Mouse (Mus musculus): ENCODE results near the gene Krt36. TPM values are rescaled to one million over a fixed set of nuclear protein-coding genes. Genes with fewer than 3 reads are reported as not detected.

The Krt36 gene
- not detected for polyA plus RNA-seq (2014; fragmentation: Illumina TruSeq; extraction: RNeasy Lipid Tissue Mini Kit (QIAGEN cat#74804); ENCODE audit: low read depth, low replicate concordance)

GRCm38 (mm10) chr11:100105576-100106122 lies at the start of gene Krt36:
Gene Krt36 (minus strand): TSS chr11:100105626.

GRCm38 (mm10) chr11:100148615-100149330 lies 43.3 kb upstream of the Krt36 start, which contains the start of gene Krt19:
Gene Krt19 (minus strand): TSS chr11:100148665.

GRCm38 (mm10) chr11:100135731-100136130 lies 30.3 kb upstream of the Krt36 start, which contains the start of gene Krt15:
Gene Krt15 (minus strand): TSS chr11:100135928.

GRCm38 (mm10) chr11:100121466-100121865 lies 16.0 kb upstream of the Krt36 start, which contains the start of gene Krt13:
Gene Krt13 (minus strand): TSS chr11:100121566.

GRCm38 (mm10) chr11:100096141-100096540 lies 9.3 kb downstream of the Krt36 start, which contains the start of gene Krt35:
Gene Krt35 (minus strand): TSS chr11:100096241.

GRCm38 (mm10) chr11:100087861-100088260 lies 17.6 kb downstream of the Krt36 start, which contains the start of gene Krt32:
Gene Krt32 (minus strand): TSS chr11:100088226.

Other genes starting within 250 kb of the Krt36 start
- gene Gm11568, start 247.7 kb downstream of the Krt36 start, polyA plus RNA-seq (2014; fragmentation: Illumina TruSeq; extraction: RNeasy Lipid Tissue Mini Kit (QIAGEN cat#74804); ENCODE audit: low read depth, low replicate concordance): not detected
- not detected for gene Gm11559, start 241.2 kb downstream of the Krt36 start, polyA plus RNA-seq (2014; fragmentation: Illumina TruSeq; extraction: RNeasy Lipid Tissue Mini Kit (QIAGEN cat#74804); ENCODE audit: low read depth, low replicate concordance)
- not detected for gene Krtap9-1, start 232.2 kb downstream of the Krt36 start, polyA plus RNA-seq (2014; fragmentation: Illumina TruSeq; extraction: RNeasy Lipid Tissue Mini Kit (QIAGEN cat#74804); ENCODE audit: low read depth, low replicate concordance)
- gene Gm11567, start 226.4 kb downstream of the Krt36 start, polyA plus RNA-seq (2014; fragmentation: Illumina TruSeq; extraction: RNeasy Lipid Tissue Mini Kit (QIAGEN cat#74804); ENCODE audit: low read depth, low replicate concordance): not detected
- gene Krtap31-1, start 197.7 kb downstream of the Krt36 start, polyA plus RNA-seq (2014; fragmentation: Illumina TruSeq; extraction: RNeasy Lipid Tissue Mini Kit (QIAGEN cat#74804); ENCODE audit: low read depth, low replicate concordance): not detected
- not detected for gene Gm11565, start 190.9 kb downstream of the Krt36 start, polyA plus RNA-seq (2014; fragmentation: Illumina TruSeq; extraction: RNeasy Lipid Tissue Mini Kit (QIAGEN cat#74804); ENCODE audit: low read depth, low replicate concordance)
- not detected for gene Krtap31-2, start 169.3 kb downstream of the Krt36 start, polyA plus RNA-seq (2014; fragmentation: Illumina TruSeq; extraction: RNeasy Lipid Tissue Mini Kit (QIAGEN cat#74804); ENCODE audit: low read depth, low replicate concordance)
- not detected for gene Krtap9-5, start 157.2 kb downstream of the Krt36 start, polyA plus RNA-seq (2014; fragmentation: Illumina TruSeq; extraction: RNeasy Lipid Tissue Mini Kit (QIAGEN cat#74804); ENCODE audit: low read depth, low replicate concordance)
- gene Krtap29-1, start 126.6 kb downstream of the Krt36 start, polyA plus RNA-seq (2014; fragmentation: Illumina TruSeq; extraction: RNeasy Lipid Tissue Mini Kit (QIAGEN cat#74804); ENCODE audit: low read depth, low replicate concordance): not detected
- not detected for gene Krtap16-1, start 119.0 kb downstream of the Krt36 start, polyA plus RNA-seq (2014; fragmentation: Illumina TruSeq; extraction: RNeasy Lipid Tissue Mini Kit (QIAGEN cat#74804); ENCODE audit: low read depth, low replicate concordance)
- not detected for gene Krtap17-1, start 111.6 kb downstream of the Krt36 start, polyA plus RNA-seq (2014; fragmentation: Illumina TruSeq; extraction: RNeasy Lipid Tissue Mini Kit (QIAGEN cat#74804); ENCODE audit: low read depth, low replicate concordance)
- not detected for gene Krt33a, start 89.4 kb downstream of the Krt36 start, polyA plus RNA-seq (2014; fragmentation: Illumina TruSeq; extraction: RNeasy Lipid Tissue Mini Kit (QIAGEN cat#74804); ENCODE audit: low read depth, low replicate concordance)
- not detected for gene Krt33b, start 75.8 kb downstream of the Krt36 start, polyA plus RNA-seq (2014; fragmentation: Illumina TruSeq; extraction: RNeasy Lipid Tissue Mini Kit (QIAGEN cat#74804); ENCODE audit: low read depth, low replicate concordance)
- not detected for gene Krt34, start 64.1 kb downstream of the Krt36 start, polyA plus RNA-seq (2014; fragmentation: Illumina TruSeq; extraction: RNeasy Lipid Tissue Mini Kit (QIAGEN cat#74804); ENCODE audit: low read depth, low replicate concordance)
- not detected for gene Krt31, start 55.1 kb downstream of the Krt36 start, polyA plus RNA-seq (2014; fragmentation: Illumina TruSeq; extraction: RNeasy Lipid Tissue Mini Kit (QIAGEN cat#74804); ENCODE audit: low read depth, low replicate concordance)
- gene Krt32, start 17.4 kb downstream of the Krt36 start, polyA plus RNA-seq (2014; fragmentation: Illumina TruSeq; extraction: RNeasy Lipid Tissue Mini Kit (QIAGEN cat#74804); ENCODE audit: low read depth, low replicate concordance): not detected
- gene Krt35, start 9.4 kb downstream of the Krt36 start, polyA plus RNA-seq (2014; fragmentation: Illumina TruSeq; extraction: RNeasy Lipid Tissue Mini Kit (QIAGEN cat#74804); ENCODE audit: low read depth, low replicate concordance): not detected
- gene Krt13, start 15.9 kb upstream of the Krt36 start, polyA plus RNA-seq (2014; fragmentation: Illumina TruSeq; extraction: RNeasy Lipid Tissue Mini Kit (QIAGEN cat#74804); ENCODE audit: low read depth, low replicate concordance): not detected
- not detected for gene Krt15, start 30.3 kb upstream of the Krt36 start, polyA plus RNA-seq (2014; fragmentation: Illumina TruSeq; extraction: RNeasy Lipid Tissue Mini Kit (QIAGEN cat#74804); ENCODE audit: low read depth, low replicate concordance)
- gene Krt19, start 43.0 kb upstream of the Krt36 start, polyA plus RNA-seq (2014; fragmentation: Illumina TruSeq; extraction: RNeasy Lipid Tissue Mini Kit (QIAGEN cat#74804); ENCODE audit: low read depth, low replicate concordance): not detected
- gene Krt9, start 87.6 kb upstream of the Krt36 start, polyA plus RNA-seq (2014; fragmentation: Illumina TruSeq; extraction: RNeasy Lipid Tissue Mini Kit (QIAGEN cat#74804); ENCODE audit: low read depth, low replicate concordance): not detected
- gene Krt14, start 101.9 kb upstream of the Krt36 start, polyA plus RNA-seq (2014; fragmentation: Illumina TruSeq; extraction: RNeasy Lipid Tissue Mini Kit (QIAGEN cat#74804); ENCODE audit: low read depth, low replicate concordance): not detected
- not detected for gene Krt16, start 143.3 kb upstream of the Krt36 start, polyA plus RNA-seq (2014; fragmentation: Illumina TruSeq; extraction: RNeasy Lipid Tissue Mini Kit (QIAGEN cat#74804); ENCODE audit: low read depth, low replicate concordance)
- not detected for gene Krt17, start 155.4 kb upstream of the Krt36 start, polyA plus RNA-seq (2014; fragmentation: Illumina TruSeq; extraction: RNeasy Lipid Tissue Mini Kit (QIAGEN cat#74804); ENCODE audit: low read depth, low replicate concordance)
- not detected for gene Krt42, start 164.2 kb upstream of the Krt36 start, polyA plus RNA-seq (2014; fragmentation: Illumina TruSeq; extraction: RNeasy Lipid Tissue Mini Kit (QIAGEN cat#74804); ENCODE audit: low read depth, low replicate concordance)
- gene Eif1, start 214.3 kb upstream of the Krt36 start, polyA plus RNA-seq (2014; fragmentation: Illumina TruSeq; extraction: RNeasy Lipid Tissue Mini Kit (QIAGEN cat#74804); ENCODE audit: low read depth, low replicate concordance): 1,846 TPM
- gene Gast, start 228.8 kb upstream of the Krt36 start, polyA plus RNA-seq (2014; fragmentation: Illumina TruSeq; extraction: RNeasy Lipid Tissue Mini Kit (QIAGEN cat#74804); ENCODE audit: low read depth, low replicate concordance): not detected

Data from adrenal gland, adult 10 weeks (tissue).